Mouse (Mus musculus) kidney, embryonic 15.5 days (tissue): ENCODE data around the gene Tbc1d19. TPM values are rescaled to one million over a fixed set of nuclear protein-coding genes. Genes with fewer than 3 reads are reported as not detected.

Experiments
- ATAC-seq: fragments of 200-750 bp; cut with Nextera tagmentation; replicated peaks from 2 replicates; pipeline ENCODE4 v1.8.0; 2017; ENCODE audit warnings: moderate TSS enrichment; ENCODE audit not compliant: low FRiP score
- H3K27ac ChIP-seq: fragments of 300-500 bp; sonication (generic); 2 replicates; pipeline ENCODE4 v1.5.1; 2015; ENCODE audit warnings: mild to moderate bottlenecking, inconsistent platforms
- H3K27me3 ChIP-seq: fragments of 300-500 bp; sonication (generic); 2 replicates; pipeline ENCODE4 v1.6.1; 2015; ENCODE audit warnings: inconsistent platforms
- H3K36me3 ChIP-seq: fragments of 300-500 bp; sonication (generic); 2 replicates; pipeline ENCODE4 v1.6.1; 2015; ENCODE audit warnings: inconsistent platforms
- H3K4me1 ChIP-seq: fragments of 300-500 bp; sonication (generic); 2 replicates; pipeline ENCODE4 v1.6.1; 2015; ENCODE audit warnings: inconsistent platforms
- H3K4me2 ChIP-seq: fragments of 300-500 bp; sonication (generic); 2 replicates; pipeline ENCODE4 v1.6.1; 2015; ENCODE audit warnings: moderate library complexity, mild to moderate bottlenecking, inconsistent platforms
- H3K4me3 ChIP-seq: fragments of 300-500 bp; sonication (generic); replicated peaks from 2 replicates; pipeline ENCODE4 v1.5.1; 2015; ENCODE audit warnings: mild to moderate bottlenecking, inconsistent platforms
- H3K9ac ChIP-seq: fragments of 300-500 bp; sonication (generic); 2 replicates; pipeline ENCODE4 v1.6.1; 2015; ENCODE audit warnings: mild to moderate bottlenecking, inconsistent platforms
- H3K9me3 ChIP-seq: fragments of 300-500 bp; sonication (generic); replicated peaks from 2 replicates; pipeline ENCODE4 v1.6.1; 2016; ENCODE audit warnings: inconsistent platforms
- WGBS: fragments of 180-500 bp; shearing (Covaris S2); methylation state at CpG from one replicate; pipeline ENCODE4 v1.1.7; 2015; ENCODE audit warnings: mixed read lengths; 5-methylcytosine and 5-hydroxymethylcytosine counted together
- polyA plus RNA-seq: library from polyadenylated mRNA; unstranded; fragments of >200 nt; fragmentation: Nextera tagmentation; extraction: Ambion mirVana; gene quantifications from 2 replicates; pipeline ENCODE4 v1.2.1, GENCODE M21; 2015

The Tbc1d19 gene
- polyA plus RNA-seq, 1 experiment from 2014 or later = 46.9 TPM

DNA sequence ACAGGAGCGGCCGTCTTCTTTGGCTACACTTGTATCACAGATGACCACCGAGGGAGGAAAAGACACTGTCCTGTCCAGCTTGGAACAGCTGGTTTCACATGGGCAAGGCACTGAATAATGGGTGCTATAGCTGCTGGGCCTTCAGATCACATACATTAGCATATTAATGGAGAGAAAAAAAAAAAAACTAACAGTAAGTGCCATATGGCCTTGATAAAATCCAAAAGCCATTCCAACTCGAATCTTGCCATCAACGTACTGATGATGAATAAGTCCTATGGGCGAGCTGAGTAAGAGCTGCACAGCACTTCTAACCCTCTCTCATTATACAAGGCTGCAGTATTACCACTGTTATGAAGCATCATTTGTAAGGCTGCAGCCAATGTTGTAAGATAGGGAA, 45.2 kb downstream of the Tbc1d19 start:
- no peak overlapping the region for H3K4me2 ChIP-seq
- H3K4me1 ChIP-seq = no peaks in the 10 kb centered on the region
- H3K9me3 ChIP-seq = no peaks in the 10 kb centered on the region
- H3K4me3 ChIP-seq = no peak overlapping the region
- ATAC-seq = no peak
- H3K27ac ChIP-seq = no peak overlapping the region
- WGBS = 90% methylated on average over 6 of the region's 6 CpGs
- no peak overlapping the region for H3K9ac ChIP-seq
- H3K36me3 ChIP-seq = peaks cover 27% of the 10 kb centered on the region
- no peaks in the 10 kb centered on the region for H3K27me3 ChIP-seq

GRCm38 (mm10) chr5:53856011-53856410, 46.6 kb downstream of the Tbc1d19 start:
- WGBS = 89% methylated on average over 6 of the region's 6 CpGs
- H3K27me3 ChIP-seq = no peaks in the 10 kb centered on the region
- H3K36me3 ChIP-seq = peaks cover 25% of the 10 kb centered on the region
- no peaks in the 10 kb centered on the region for H3K4me1 ChIP-seq
- no peak for ATAC-seq
- H3K4me2 ChIP-seq = no peak overlapping the region
- H3K27ac ChIP-seq = no peak overlapping the region
- no peak overlapping the region for H3K4me3 ChIP-seq
- H3K9me3 ChIP-seq = no peaks in the 10 kb centered on the region
- no peak overlapping the region for H3K9ac ChIP-seq

GRCm38 (mm10) chr5:53865146-53865545, 55.7 kb downstream of the Tbc1d19 start:
- ATAC-seq = no peak
- H3K4me1 ChIP-seq = no peaks in the 10 kb centered on the region

DNA sequence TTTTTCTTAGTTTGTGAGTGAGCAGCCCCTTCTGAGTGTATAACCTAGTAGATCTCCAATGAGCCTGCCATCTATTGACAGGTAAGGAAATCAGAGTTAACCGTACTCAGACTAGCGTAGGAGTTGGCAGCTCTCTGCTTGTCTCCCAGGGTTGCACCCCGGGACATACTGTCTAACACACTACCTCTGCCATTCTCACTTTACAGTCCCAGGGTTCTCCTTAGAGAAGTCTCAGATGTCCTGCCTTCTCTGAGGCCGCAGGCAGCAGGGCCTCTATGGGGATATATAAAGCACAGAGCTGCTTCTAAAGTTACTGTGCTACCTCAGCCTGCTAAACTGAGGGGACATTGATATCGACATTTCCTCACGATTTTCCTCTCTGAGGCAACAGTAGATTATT, 56.6 kb downstream of the Tbc1d19 start:
- Histone ChIP-seq H3K9ac (no peak overlapping the region), H3K4me3 (no peak overlapping the region), H3K9me3 (no peaks in the 10 kb centered on the region), H3K4me2 (no peak overlapping the region), H3K27ac (no peak overlapping the region), H3K4me1 (no peaks in the 10 kb centered on the region), H3K36me3 (no peaks in the 10 kb centered on the region), H3K27me3 (no peaks in the 10 kb centered on the region)
- ATAC-seq = no peak; the same call in 1 of the 2 replicates
- 66% methylated on average over 6 of the region's 6 CpGs for WGBS

More at GRCm38 (mm10) chr5:53865146-53865545, 55.7 kb downstream of the Tbc1d19 start:
- Histone ChIP-seq H3K27me3 (no peaks in the 10 kb centered on the region), H3K4me3 (no peak overlapping the region), H3K9me3 (no peaks in the 10 kb centered on the region), H3K36me3 (0 out of 2 replicates have a peak, but pooled peaks cover 2% of the 10 kb centered on the region), H3K27ac (no peak overlapping the region), H3K4me2 (no peak overlapping the region), H3K9ac (no peak overlapping the region)
- 73% methylated on average over 5 of the region's 5 CpGs for WGBS

GRCm38 (mm10) chr5:53871665-53872312, 62.4 kb downstream of the Tbc1d19 start:
- Histone ChIP-seq H3K9me3 (no peaks in the 10 kb centered on the region), H3K36me3 (peaks cover 8% of the 10 kb centered on the region; the same call in 1 of the 2 replicates), H3K27ac (no peak overlapping the region), H3K4me3 (no peak overlapping the region), H3K4me2 (no peak overlapping the region), H3K27me3 (no peaks in the 10 kb centered on the region), H3K9ac (no peak overlapping the region), H3K4me1 (no peaks in the 10 kb centered on the region)
- WGBS = 28% methylated on average over 6 of the region's 6 CpGs
- ATAC-seq = peak; percentile 70; the same call in 1 of the 2 replicates

DNA sequence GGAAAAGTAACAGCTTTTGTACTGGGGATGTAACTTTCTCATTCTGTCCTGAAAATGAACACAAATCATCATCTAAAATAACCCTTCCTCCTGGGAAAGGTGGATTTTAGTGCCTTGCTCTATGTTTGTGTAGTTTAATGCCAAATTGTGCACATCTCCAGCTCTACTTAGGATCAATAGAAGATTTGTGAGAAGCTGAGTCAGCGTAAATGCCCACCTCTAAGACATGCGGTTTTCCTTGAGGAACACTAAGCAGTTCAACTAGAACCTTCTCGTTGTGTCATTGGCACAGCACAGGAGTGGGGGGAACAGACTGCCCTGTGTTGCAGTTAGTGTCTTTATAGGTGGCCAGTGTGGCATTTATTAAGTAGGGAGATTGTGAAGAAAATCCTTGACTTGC, 65.6 kb downstream of the Tbc1d19 start:
- Histone ChIP-seq H3K27ac (no peak overlapping the region), H3K9ac (no peak overlapping the region), H3K4me3 (no peak overlapping the region), H3K36me3 (peaks cover 12% of the 10 kb centered on the region; the same call in 1 of the 2 replicates), H3K4me2 (no peak overlapping the region), H3K9me3 (no peaks in the 10 kb centered on the region), H3K4me1 (no peaks in the 10 kb centered on the region), H3K27me3 (no peaks in the 10 kb centered on the region)
- 92% methylated on average over 3 of the region's 3 CpGs for WGBS
- ATAC-seq = no peak

DNA sequence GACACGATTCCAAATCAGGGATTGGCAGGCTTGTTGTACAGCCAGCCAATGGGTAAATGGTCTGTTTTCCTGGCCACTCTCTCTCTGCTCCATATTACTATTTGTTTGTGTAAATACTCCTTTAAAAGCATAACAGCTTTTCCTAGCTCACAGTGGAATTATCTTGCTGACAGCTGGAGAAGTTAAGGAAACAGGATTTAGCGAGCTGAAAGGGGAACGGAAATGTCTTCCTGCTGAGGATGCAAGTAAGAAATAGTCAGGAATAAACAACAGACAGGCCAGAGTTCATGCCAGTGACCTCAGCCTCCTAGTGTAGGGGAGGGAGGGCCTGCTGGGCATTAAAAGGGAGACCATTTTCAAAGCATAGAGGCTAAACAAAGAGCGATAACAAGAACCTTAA, 71.3 kb downstream of the Tbc1d19 start:
- Histone ChIP-seq H3K4me2 (no peak overlapping the region), H3K27me3 (no peaks in the 10 kb centered on the region), H3K9ac (no peak overlapping the region), H3K4me3 (no peak overlapping the region), H3K4me1 (0 out of 2 replicates have a peak, but pooled peaks cover 6% of the 10 kb centered on the region), H3K9me3 (no peaks in the 10 kb centered on the region), H3K36me3 (peaks cover 10% of the 10 kb centered on the region), H3K27ac (peak overlapping the region; percentile 66)
- no peak for ATAC-seq
- WGBS = 56% methylated on average over 4 of the region's 4 CpGs

DNA sequence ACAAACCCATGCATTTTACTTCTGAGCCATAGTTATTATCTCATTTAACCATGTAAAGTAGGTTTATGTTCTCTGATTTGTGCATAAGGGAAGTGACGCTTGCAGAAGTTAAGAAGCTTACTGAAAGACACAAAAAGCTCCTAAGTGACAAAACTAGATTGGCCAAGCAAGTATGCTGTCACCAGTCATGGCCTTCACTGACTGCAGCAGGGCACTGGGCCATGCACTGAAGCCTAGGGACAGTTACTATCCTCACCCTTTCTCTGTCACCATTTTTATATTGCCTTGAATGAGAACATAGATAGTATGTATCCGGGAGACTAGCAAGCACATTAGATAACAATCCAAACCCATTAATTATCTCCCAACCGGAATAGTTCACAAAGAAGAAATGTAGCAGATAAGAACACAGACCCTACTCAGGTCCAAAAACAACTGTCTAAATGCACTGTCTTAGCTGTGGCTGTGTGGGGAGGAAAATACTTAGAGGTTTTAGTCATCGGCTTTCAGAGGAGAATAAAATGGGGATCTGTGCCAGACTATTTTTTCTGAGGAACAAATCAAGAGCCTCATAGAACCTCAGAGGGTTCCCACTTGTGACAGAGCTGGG, 72.1 kb downstream of the Tbc1d19 start:
- Histone ChIP-seq H3K4me2 (no peak overlapping the region), H3K4me1 (0 out of 2 replicates have a peak, but pooled peaks cover 6% of the 10 kb centered on the region), H3K27ac (0 out of 2 replicates have a peak overlapping the region, but pooled peaks have one; percentile 23), H3K9me3 (no peaks in the 10 kb centered on the region), H3K27me3 (no peaks in the 10 kb centered on the region), H3K4me3 (no peak overlapping the region), H3K9ac (no peak overlapping the region), H3K36me3 (peaks cover 13% of the 10 kb centered on the region)
- WGBS = 67% methylated on average over 4 of the region's 4 CpGs
- ATAC-seq = no peak

- Histone ChIP-seq H3K27me3 (no peaks in the 10 kb centered on the region), H3K4me1 (peaks cover 3% of the 10 kb centered on the region; the same call in 1 of the 2 replicates), H3K9ac (no peak overlapping the region), H3K36me3 (peaks cover 26% of the 10 kb centered on the region), H3K4me2 (no peak overlapping the region), H3K4me3 (no peak overlapping the region), H3K27ac (no peak overlapping the region), H3K9me3 (no peaks in the 10 kb centered on the region)
- 0 out of 2 replicates have a peak, but pooled peaks have one; percentile 22 for ATAC-seq
- 40% methylated on average over 9 of the region's 9 CpGs for WGBS
These were observed 92.0 kb downstream of the Tbc1d19 start for GRCm38 (mm10) chr5:53901406-53901805.

DNA sequence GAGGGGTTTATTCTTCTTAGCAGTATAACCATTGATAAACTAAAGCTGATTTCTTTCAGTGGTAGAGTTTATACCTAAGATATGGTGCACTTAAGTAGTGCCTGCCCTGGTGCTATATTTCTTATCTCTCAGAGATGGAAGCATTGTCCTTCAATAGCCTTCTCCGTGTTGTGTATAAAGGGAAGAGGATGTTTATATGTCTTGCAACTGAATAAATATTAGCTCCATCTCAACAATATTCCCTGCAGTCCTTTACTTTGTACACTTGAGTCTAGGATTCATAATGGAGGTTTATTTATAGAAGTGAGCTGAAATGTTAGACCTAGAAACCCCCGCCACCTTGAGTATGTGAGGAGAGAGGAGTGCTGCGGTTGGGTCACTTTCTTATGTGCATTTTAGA, 93.4 kb downstream of the Tbc1d19 start:
- Histone ChIP-seq H3K9ac (no peak overlapping the region), H3K4me2 (no peak overlapping the region), H3K27ac (no peak overlapping the region), H3K9me3 (no peaks in the 10 kb centered on the region), H3K27me3 (no peaks in the 10 kb centered on the region), H3K4me1 (peaks cover 3% of the 10 kb centered on the region; the same call in 1 of the 2 replicates), H3K4me3 (no peak overlapping the region), H3K36me3 (peaks cover 20% of the 10 kb centered on the region)
- WGBS = 81% methylated on average over 3 of the region's 3 CpGs
- no peak for ATAC-seq

- no peak overlapping the region for H3K4me2 ChIP-seq
- no peaks in the 10 kb centered on the region for H3K27me3 ChIP-seq
- WGBS = 90% methylated on average over 3 of the region's 3 CpGs
- H3K9me3 ChIP-seq = peaks cover 4% of the 10 kb centered on the region; the same call in 1 of the 2 replicates
- peaks cover 9% of the 10 kb centered on the region for H3K36me3 ChIP-seq
- no peak overlapping the region for H3K4me3 ChIP-seq
- no peaks in the 10 kb centered on the region for H3K4me1 ChIP-seq
- no peak overlapping the region for H3K9ac ChIP-seq
- no peak overlapping the region for H3K27ac ChIP-seq
- no peak for ATAC-seq
These were observed 99.8 kb downstream of the Tbc1d19 start for GRCm38 (mm10) chr5:53909201-53909600.

DNA sequence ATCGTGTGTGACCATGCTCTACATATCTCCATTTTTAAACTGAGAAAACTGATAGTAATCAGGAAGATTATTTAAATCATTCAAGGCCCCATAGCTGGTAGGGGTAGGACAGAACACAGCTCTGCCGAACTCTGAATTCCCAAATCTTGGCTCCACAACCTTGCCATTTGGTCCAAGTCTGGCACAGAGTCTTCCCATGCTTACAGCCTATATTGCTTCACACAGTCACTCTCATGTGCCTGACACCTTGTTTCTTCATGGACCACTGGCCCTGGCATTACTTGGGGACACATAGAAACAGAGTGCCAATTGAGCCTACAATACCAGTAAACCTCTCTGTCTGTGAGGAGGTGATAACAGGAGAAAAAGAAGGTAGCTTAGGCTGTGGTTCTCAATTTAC, 111.0 kb downstream of the Tbc1d19 start:
- 90% methylated on average over 2 of the region's 2 CpGs for WGBS
- Histone ChIP-seq H3K4me2 (no peak overlapping the region), H3K4me3 (no peak overlapping the region), H3K9me3 (no peaks in the 10 kb centered on the region), H3K27me3 (no peaks in the 10 kb centered on the region), H3K27ac (no peak overlapping the region), H3K36me3 (no peaks in the 10 kb centered on the region), H3K9ac (no peak overlapping the region), H3K4me1 (peaks cover 10% of the 10 kb centered on the region)
- ATAC-seq = no peak
